Mouse (Mus musculus) olfactory bulb, adult 2 months (tissue): ENCODE measurements around the gene Hnrnpll.

ENCODE experiments used
- CTCF ChIP-seq: fragments of 200-500 bp; IDR thresholded peaks from 2 replicates; pipeline ENCODE4 v1.5.1; 2012; ENCODE audit warnings: low read depth, mild to moderate bottlenecking, low read length, moderate library complexity; ENCODE audit not compliant: insufficient read depth
- POLR2A ChIP-seq: fragments of 200-500 bp; IDR thresholded peaks from 2 replicates; pipeline ENCODE4 v1.6.1; 2012; ENCODE audit warnings: mild to moderate bottlenecking, low read depth, low read length, moderate library complexity; ENCODE audit not compliant: insufficient read depth

DNA sequence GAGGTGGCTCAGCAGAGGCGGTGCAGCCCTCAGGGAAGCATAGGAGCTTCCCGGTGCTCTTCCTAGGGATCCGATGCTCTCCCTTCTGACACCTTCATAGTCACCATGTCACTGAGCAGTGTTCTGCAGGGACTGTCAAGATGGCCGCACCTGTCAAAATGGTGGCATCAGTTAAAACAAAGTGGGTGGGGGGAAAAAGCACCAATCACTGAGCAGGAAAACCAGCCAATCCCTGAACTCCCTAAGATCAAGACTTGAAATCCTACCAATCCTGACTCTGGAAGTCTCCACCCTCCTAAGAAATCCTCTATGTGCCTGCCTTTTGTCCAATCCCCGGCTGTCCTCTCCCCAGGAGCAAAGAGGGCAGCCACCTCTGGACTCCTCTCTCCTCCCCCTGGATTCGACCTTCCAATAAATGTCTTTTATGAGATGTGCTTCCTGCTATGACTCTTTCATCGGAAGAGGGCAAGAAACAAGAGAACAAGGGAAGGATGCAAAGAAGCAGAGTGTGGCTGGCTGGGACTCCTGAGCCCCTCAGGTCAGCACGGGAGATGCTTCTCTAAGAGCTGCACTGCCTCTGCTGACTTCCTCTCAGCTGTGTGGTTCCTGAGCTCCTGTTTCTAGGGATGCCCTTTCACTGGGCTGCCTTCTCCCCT lies 1.8 kb upstream of the Hnrnpll start:
- TF ChIP-seq POLR2A (no peak), CTCF (no peak)
